Mouse (Mus musculus): Measurements from ENCODE around the gene AA986860.

DNA sequence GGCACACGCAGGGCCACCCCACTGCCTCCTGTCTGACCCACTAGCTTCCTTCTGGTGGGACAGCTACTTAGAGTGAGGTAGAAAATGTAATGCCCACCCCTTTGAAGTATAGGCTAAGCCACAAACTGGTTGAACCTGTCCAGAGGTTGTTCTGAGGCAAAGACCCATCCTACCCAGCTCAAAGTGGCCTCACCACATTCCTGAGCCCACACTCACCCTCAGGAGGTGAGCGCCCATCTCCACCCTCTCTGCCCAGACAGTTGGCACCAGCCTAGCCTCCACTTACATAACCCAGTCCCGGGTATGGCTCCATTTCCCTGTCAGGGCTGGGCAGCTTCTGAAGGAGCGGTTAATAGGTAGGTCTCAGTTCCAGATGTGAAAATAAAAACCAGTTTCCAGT is 38.7 kb downstream of the AA986860 start:
- TF ChIP-seq GATA1 (IDR thresholded peaks at IDR 0.05; ENCODE audit: low read depth, low read length) (no peak), ZNF384 (IDR thresholded peaks at IDR 0.05; ENCODE audit: low read depth, low read length) (no peak), USF1 (IDR thresholded peaks at IDR 0.05; ENCODE audit: low read depth, low read length) (no peak), CTCF (IDR thresholded peaks at IDR 0.05 in 2 of 3, conservative IDR thresholded peaks at IDR 0.05 in 1 of 3; ENCODE audit: control insufficient read depth in 1 of 3, insufficient read depth in 1 of 3, low read depth in 2 of 3, low read length in 3 of 3, poor library complexity in 1 of 3, severe bottlenecking in 1 of 3) (no peak), POLR2A (IDR thresholded peaks at IDR 0.05; ENCODE audit: control insufficient read depth in 1 of 2, insufficient read depth in 1 of 2, low read depth in 1 of 2, low read length in 2 of 2, poor library complexity in 1 of 2) (no peak), USF2 (IDR thresholded peaks at IDR 0.05; ENCODE audit: borderline replicate concordance in 1 of 2, insufficient read depth in 1 of 2, low read depth in 1 of 2, low read length in 2 of 2) (no peak), TAL1 (IDR thresholded peaks at IDR 0.05; ENCODE audit: low read length) (no peak), ZMIZ1 (IDR thresholded peaks at IDR 0.05; ENCODE audit: low read depth, low read length) (no peak), ELF1 (IDR thresholded peaks at IDR 0.05; ENCODE audit: low read depth, low read length) (no peak), UBTF (IDR thresholded peaks at IDR 0.05; ENCODE audit: borderline replicate concordance, insufficient read depth, low read depth, low read length) (no peak), JUND (IDR thresholded peaks at IDR 0.05; ENCODE audit: low read depth, low read length) (no peak), ETS1 (IDR thresholded peaks at IDR 0.05; ENCODE audit: low read depth, low read length) (no peak), MEF2A (IDR thresholded peaks at IDR 0.05; ENCODE audit: extremely low read depth, insufficient replicate concordance, low read depth, low read length, poor library complexity, severe bottlenecking) (no peak), EP300 (IDR thresholded peaks at IDR 0.05; ENCODE audit: low read depth in 1 of 2, low read length in 2 of 2) (no peak)

Measured in MEL (cell line).